Mouse (Mus musculus) intestine, embryonic 14.5 days (tissue): ENCODE results near the gene Gm9958. TPM values are rescaled to one million over a fixed set of nuclear protein-coding genes. Genes with fewer than 3 reads are reported as not detected.

ENCODE experiments used
- ATAC-seq: fragments of 200-750 bp; cut with Nextera tagmentation; replicated peaks from 2 replicates; pipeline ENCODE4 v1.8.0; 2017; ENCODE audit warnings: low read depth, moderate number of reproducible peaks, moderate TSS enrichment, moderate library complexity; ENCODE audit not compliant: low FRiP score, low TSS enrichment
- DNase-seq: peaks from one replicate; pipeline ENCODE4 v3.0.0-alpha.2; 2018; ENCODE audit warnings: low spot score
- H3K27ac ChIP-seq: fragments of 300-500 bp; sonication (generic); 2 replicates; pipeline ENCODE4 v1.5.1; 2014; ENCODE audit warnings: low read depth, mild to moderate bottlenecking, control low read depth
- H3K27me3 ChIP-seq: fragments of 300-500 bp; sonication (generic); replicated peaks from 2 replicates; pipeline ENCODE4 v1.6.1; 2014; ENCODE audit warnings: low read length, control low read depth; ENCODE audit not compliant: control insufficient read depth, insufficient read depth
- H3K36me3 ChIP-seq: fragments of 300-500 bp; sonication (generic); 2 replicates; pipeline ENCODE4 v1.6.1; 2014; ENCODE audit warnings: low read length, control low read depth; ENCODE audit not compliant: control insufficient read depth, insufficient read depth
- H3K4me1 ChIP-seq: fragments of 300-500 bp; sonication (generic); replicated peaks from 2 replicates; pipeline ENCODE4 v1.6.1; 2014; ENCODE audit warnings: low read length, control low read depth, mixed read lengths; ENCODE audit not compliant: control insufficient read depth, insufficient read depth
- H3K4me2 ChIP-seq: fragments of 300-500 bp; sonication (generic); 2 replicates; pipeline ENCODE4 v1.6.1; 2014; ENCODE audit warnings: low read length
- H3K4me3 ChIP-seq: fragments of 300-500 bp; sonication (generic); 2 replicates; pipeline ENCODE4 v1.5.1; 2014; ENCODE audit warnings: low read depth, low read length, control low read depth, mixed read lengths
- H3K9ac ChIP-seq: fragments of 300-500 bp; sonication (generic); 2 replicates; pipeline ENCODE4 v1.6.1; 2014; ENCODE audit warnings: mild to moderate bottlenecking, low read length
- H3K9me3 ChIP-seq: fragments of 300-500 bp; sonication (generic); 2 replicates; pipeline ENCODE4 v1.6.1; 2016; ENCODE audit warnings: low read length, control low read depth; ENCODE audit not compliant: control insufficient read depth
- WGBS: fragments of 180-500 bp; shearing (Covaris S2); extraction: QIAGEN DNeasy Blood & Tissue Kit; methylation state at CpG from one replicate; pipeline ENCODE4 v1.1.7; 2014; 5-methylcytosine and 5-hydroxymethylcytosine counted together
- polyA plus RNA-seq: library from polyadenylated mRNA; unstranded; fragments of >200 nt; fragmentation: Nextera tagmentation; extraction: Ambion mirVana; gene quantifications from 2 replicates; pipeline ENCODE4 v1.2.1, GENCODE M21; 2014

The Gm9958 gene
- polyA plus RNA-seq, 1 experiment from 2014 or later, result 5.2 TPM

- ATAC-seq (no peak), DNase-seq (no peak)
- H3K4me2 ChIP-seq, result no peak overlapping the region
- H3K27me3 ChIP-seq, result no peaks in the 10 kb centered on the region
- H3K9me3 ChIP-seq, result no peaks in the 10 kb centered on the region
- WGBS, result 57% methylated on average over 1 of the region's 1 CpGs
- no peaks in the 10 kb centered on the region for H3K4me1 ChIP-seq
- no peak overlapping the region for H3K4me3 ChIP-seq
- no peak overlapping the region for H3K9ac ChIP-seq
- H3K27ac ChIP-seq, result no peak overlapping the region
- H3K36me3 ChIP-seq, result no peaks in the 10 kb centered on the region
Observed at GRCm38 (mm10) chr5:90383080-90383479, 16.1 kb downstream of the Gm9958 start.

GRCm38 (mm10) chr5:90393764-90394163 is 26.8 kb downstream of the Gm9958 start:
- WGBS, result 59% methylated on average over 5 of the region's 5 CpGs
- DNase-seq, result no peak
- no peaks in the 10 kb centered on the region for H3K9me3 ChIP-seq

GRCm38 (mm10) chr5:90394322-90394721 is 27.3 kb downstream of the Gm9958 start:
- 71% methylated on average over 4 of the region's 4 CpGs for WGBS
- ATAC-seq, result no peak

More at GRCm38 (mm10) chr5:90393764-90394163, 26.8 kb downstream of the Gm9958 start:
- H3K36me3 ChIP-seq, result no peaks in the 10 kb centered on the region
- no peaks in the 10 kb centered on the region for H3K4me1 ChIP-seq
- ATAC-seq, result no peak
- no peak overlapping the region for H3K9ac ChIP-seq
- no peak overlapping the region for H3K27ac ChIP-seq
- no peak overlapping the region for H3K4me3 ChIP-seq
- H3K4me2 ChIP-seq, result no peak overlapping the region
- no peaks in the 10 kb centered on the region for H3K27me3 ChIP-seq

GRCm38 (mm10) chr5:90396817-90397216 is 29.8 kb downstream of the Gm9958 start:
- ATAC-seq (no peak), DNase-seq (no peak)
- H3K4me3 ChIP-seq, result no peak overlapping the region
- no peaks in the 10 kb centered on the region for H3K9me3 ChIP-seq
- no peaks in the 10 kb centered on the region for H3K36me3 ChIP-seq
- H3K4me1 ChIP-seq, result no peaks in the 10 kb centered on the region
- WGBS, result 84% methylated on average over 4 of the region's 4 CpGs
- no peak overlapping the region for H3K9ac ChIP-seq
- H3K27ac ChIP-seq, result no peak overlapping the region
- no peaks in the 10 kb centered on the region for H3K27me3 ChIP-seq
- H3K4me2 ChIP-seq, result no peak overlapping the region

More at GRCm38 (mm10) chr5:90394322-90394721, 27.3 kb downstream of the Gm9958 start:
- H3K36me3 ChIP-seq, result no peaks in the 10 kb centered on the region
- H3K9ac ChIP-seq, result no peak overlapping the region
- H3K4me3 ChIP-seq, result no peak overlapping the region
- no peak overlapping the region for H3K27ac ChIP-seq
- DNase-seq, result no peak
- H3K4me1 ChIP-seq, result no peaks in the 10 kb centered on the region
- no peaks in the 10 kb centered on the region for H3K9me3 ChIP-seq
- H3K4me2 ChIP-seq, result no peak overlapping the region
- H3K27me3 ChIP-seq, result no peaks in the 10 kb centered on the region

- Histone ChIP-seq H3K9me3 (no peaks in the 10 kb centered on the region), H3K9ac (no peak overlapping the region), H3K4me1 (no peaks in the 10 kb centered on the region), H3K27ac (no peak overlapping the region), H3K4me3 (no peak overlapping the region), H3K27me3 (no peaks in the 10 kb centered on the region), H3K4me2 (no peak overlapping the region), H3K36me3 (no peaks in the 10 kb centered on the region)
- ATAC-seq (no peak), DNase-seq (no peak)
- 79% methylated on average over 4 of the region's 4 CpGs for WGBS
Observed at GRCm38 (mm10) chr5:90405210-90405609, 38.2 kb downstream of the Gm9958 start.

- no peak for ATAC-seq
- H3K36me3 ChIP-seq, result no peaks in the 10 kb centered on the region
- no peak overlapping the region for H3K27ac ChIP-seq
- DNase-seq, result no peak
- WGBS, result 58% methylated on average over 8 of the region's 8 CpGs
- H3K4me1 ChIP-seq, result no peaks in the 10 kb centered on the region; the same call in 1 of the 2 replicates
- no peak overlapping the region for H3K4me2 ChIP-seq
- H3K9me3 ChIP-seq, result no peaks in the 10 kb centered on the region
- no peaks in the 10 kb centered on the region for H3K27me3 ChIP-seq
- no peak overlapping the region for H3K4me3 ChIP-seq
- no peak overlapping the region for H3K9ac ChIP-seq
Observed at GRCm38 (mm10) chr5:90414142-90414924, 47.3 kb downstream of the Gm9958 start.

GRCm38 (mm10) chr5:90414925-90415295 is 47.9 kb downstream of the Gm9958 start:
- no peak overlapping the region for H3K27ac ChIP-seq
- H3K9me3 ChIP-seq, result no peaks in the 10 kb centered on the region
- no peak overlapping the region for H3K4me3 ChIP-seq
- WGBS, result 23% methylated on average over 6 of the region's 6 CpGs
- no peak for ATAC-seq
- no peaks in the 10 kb centered on the region for H3K36me3 ChIP-seq
- no peak for DNase-seq
- H3K9ac ChIP-seq, result no peak overlapping the region
- no peaks in the 10 kb centered on the region; the same call in 1 of the 2 replicates for H3K4me1 ChIP-seq
- no peaks in the 10 kb centered on the region for H3K27me3 ChIP-seq
- no peak overlapping the region for H3K4me2 ChIP-seq
